Mouse (Mus musculus) G1E (cell line): ENCODE results near the gene Mafk. TPM values are rescaled to one million over a fixed set of nuclear protein-coding genes. Genes with fewer than 3 reads are reported as not detected.

ENCODE experiments used
- ATAC-seq: 2 replicates; pipeline ENCODE4 v1.8.0; 2016; ENCODE audit warnings: mild to moderate bottlenecking; ENCODE audit not compliant: insufficient number of reproducible peaks, poor library complexity, low FRiP score, severe bottlenecking; ENCODE audit errors: extremely low read depth
- DNase-seq: peaks from one replicate; pipeline ENCODE4 v3.0.0; 2012; ENCODE audit warnings: low spot score
- H3K27me3 ChIP-seq: 2 replicates; pipeline ENCODE4 v1.6.1; 2012; ENCODE audit warnings: mild to moderate bottlenecking, low read length, inconsistent platforms; ENCODE audit not compliant: insufficient read depth
- H3K36me3 ChIP-seq: replicated peaks from 2 replicates; pipeline ENCODE3; 2012; ENCODE audit warnings: mild to moderate bottlenecking, inconsistent platforms
- H3K4me1 ChIP-seq: 2 replicates; pipeline ENCODE4 v1.6.1; 2012; ENCODE audit warnings: low read depth, low read length, inconsistent platforms, mixed read lengths; ENCODE audit not compliant: insufficient read depth
- H3K4me3 ChIP-seq: 2 replicates; pipeline ENCODE4 v1.5.1; 2012; ENCODE audit warnings: low read depth, mild to moderate bottlenecking, inconsistent platforms, low read length, moderate library complexity, mixed read lengths
- H3K9me3 ChIP-seq: replicated peaks from 2 replicates; pipeline ENCODE4 v1.6.1; 2012; ENCODE audit warnings: inconsistent platforms
- CTCF ChIP-seq: IDR thresholded peaks from 2 replicates; pipeline ENCODE4 v1.5.1; 2012; ENCODE audit warnings: low read depth, low read length, inconsistent platforms, mixed read lengths
- GATA1 ChIP-seq: IDR thresholded peaks from 2 replicates; pipeline ENCODE4 v1.6.1; 2012; ENCODE audit warnings: borderline replicate concordance, low read length, inconsistent platforms, mixed read lengths
- GATA2 ChIP-seq: IDR thresholded peaks from 2 replicates; pipeline ENCODE4 v1.6.1; 2012; ENCODE audit warnings: low read depth, low read length, inconsistent platforms, borderline replicate concordance
- POLR2AphosphoS5 ChIP-seq: IDR thresholded peaks from 2 replicates; pipeline ENCODE4 v1.6.1; 2012; ENCODE audit warnings: low read depth, low read length, inconsistent platforms; ENCODE audit not compliant: insufficient replicate concordance
- TAL1 ChIP-seq: conservative IDR thresholded peaks from 2 replicates; pipeline ENCODE4 v1.6.1; 2012; ENCODE audit warnings: low read depth, low read length, inconsistent platforms, mixed read lengths
- polyA plus RNA-seq: library from polyadenylated mRNA; stranded (reverse); fragments of >175 nt; gene quantifications from 2 replicates; pipeline ENCODE4 v1.2.3, GENCODE M21; 2012
- total RNA-seq, 2 experiments: library from RNA; stranded (forward) in 1 of 2; stranded (reverse) in 1 of 2; fragments of 200-1000 nt in 1 of 2; fragments of >200 nt in 1 of 2; fragmentation: Nextera tagmentation in 1 of 2; gene quantifications; 2 replicates each; pipeline ENCODE4 v1.2.3; 2014 to 2017

Mafk gene
- total and polyA plus RNA-seq, 3 experiments, result 14.6 to 34.5 (median 30.9) TPM

GRCm38 (mm10) chr5:139756586-139756985 lies 34.7 kb upstream of the Mafk start:
- ATAC-seq (no peak), DNase-seq (no peak)
- H3K4me1 ChIP-seq, result peaks cover 8% of the 10 kb centered on the region; the same call in 1 of the 2 replicates
- no peak overlapping the region for H3K4me3 ChIP-seq
- no peaks in the 10 kb centered on the region for H3K9me3 ChIP-seq
- TF ChIP-seq GATA1 (no peak), TAL1 (no peak), CTCF (no peak), GATA2 (no peak), POLR2AphosphoS5 (no peak)
- no peaks in the 10 kb centered on the region for H3K27me3 ChIP-seq
- H3K36me3 ChIP-seq, result peaks cover 100% of the 10 kb centered on the region

DNA sequence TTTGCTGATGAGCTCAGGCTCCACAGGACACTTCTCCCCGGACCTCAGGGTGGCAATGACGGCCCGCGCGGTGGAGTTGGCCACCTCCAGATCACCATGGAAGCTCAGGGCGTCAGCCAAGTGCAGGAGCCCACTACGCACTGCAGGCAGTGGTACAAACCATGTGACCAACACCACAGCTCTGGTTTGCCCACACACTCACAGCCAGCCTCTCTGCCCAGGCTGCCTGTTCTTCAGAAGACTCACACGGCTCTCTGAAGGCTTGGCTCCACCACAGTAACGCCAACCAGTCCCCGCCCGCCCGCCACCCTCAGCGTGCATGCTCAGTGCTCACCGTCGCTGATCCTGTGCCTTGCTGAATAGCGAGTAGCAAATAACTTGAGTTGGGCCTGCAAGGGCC lies 33.2 kb upstream of the Mafk start:
- Histone ChIP-seq H3K9me3 (no peaks in the 10 kb centered on the region), H3K4me3 (no peak overlapping the region), H3K27me3 (no peaks in the 10 kb centered on the region), H3K4me1 (peaks cover 8% of the 10 kb centered on the region; the same call in 1 of the 2 replicates), H3K36me3 (peaks cover 100% of the 10 kb centered on the region)
- TF ChIP-seq POLR2AphosphoS5 (no peak), CTCF (no peak), GATA2 (no peak), GATA1 (no peak), TAL1 (no peak)
- DNase-seq (no peak), ATAC-seq (no peak)

DNA sequence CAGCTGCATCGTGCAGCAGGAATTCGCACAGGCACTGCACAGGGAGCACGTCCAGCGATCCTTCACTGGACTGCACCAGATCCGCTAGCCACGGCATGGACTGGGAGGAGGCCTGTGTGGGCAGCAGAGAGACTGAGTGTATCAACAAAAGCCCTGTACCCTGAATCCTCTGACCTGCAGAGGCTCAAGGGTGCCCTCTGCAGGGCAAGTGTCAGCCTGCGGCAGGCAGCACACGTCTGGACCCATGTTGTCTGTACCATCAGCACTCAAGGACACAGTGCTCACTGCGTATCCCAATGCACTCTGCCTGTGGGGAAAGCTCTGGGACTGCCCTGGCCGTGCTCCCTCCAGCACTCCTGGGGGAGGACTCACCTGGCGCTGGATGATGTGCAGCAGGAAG lies 27.0 kb upstream of the Mafk start:
- TF ChIP-seq GATA1 (no peak), CTCF (peak; percentile 91), TAL1 (no peak)
- ATAC-seq (peak; percentile 22; the same call in 1 of the 2 replicates), DNase-seq (peak; percentile 60)
- H3K36me3 ChIP-seq, result peaks cover 100% of the 10 kb centered on the region
- H3K4me1 ChIP-seq, result no peaks in the 10 kb centered on the region; the same call in 1 of the 2 replicates
- H3K4me3 ChIP-seq, result no peak overlapping the region
- no peaks in the 10 kb centered on the region for H3K9me3 ChIP-seq
- no peaks in the 10 kb centered on the region for H3K27me3 ChIP-seq

DNA sequence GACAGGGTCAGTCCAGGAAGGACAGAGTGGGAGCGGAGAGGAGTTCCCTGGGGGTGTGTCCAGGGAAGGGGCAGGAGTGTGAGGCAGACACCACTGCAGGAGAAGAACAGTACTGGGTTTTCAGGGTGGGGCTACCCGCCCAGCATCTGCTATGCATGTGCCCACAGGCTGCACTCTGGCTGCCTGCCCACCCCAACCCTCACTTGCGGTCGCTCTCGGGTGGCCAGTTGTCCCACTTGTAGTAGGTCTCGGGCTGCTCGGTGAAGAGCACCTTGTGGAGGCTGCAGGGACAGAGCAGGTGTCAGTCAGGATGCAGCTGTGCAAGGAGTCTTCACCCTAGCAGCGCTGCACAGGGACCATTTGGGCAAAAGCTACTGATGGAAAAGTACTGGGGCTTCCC lies 23.1 kb upstream of the Mafk start:
- peaks cover under 1% of the 10 kb centered on the region for H3K4me1 ChIP-seq
- H3K9me3 ChIP-seq, result no peaks in the 10 kb centered on the region
- H3K36me3 ChIP-seq, result peaks cover 99% of the 10 kb centered on the region
- H3K27me3 ChIP-seq, result no peaks in the 10 kb centered on the region
- ATAC-seq (no peak), DNase-seq (no peak)
- no peak overlapping the region for H3K4me3 ChIP-seq
- TF ChIP-seq TAL1 (no peak), GATA2 (no peak), GATA1 (no peak)

GRCm38 (mm10) chr5:139775216-139775926 lies 15.9 kb upstream of the Mafk start, which contains the start of gene Ints1:
TSS of gene Ints1 (minus strand) at chr5:139775674.
- no peak for TF ChIP-seq GATA1
- no peak for TF ChIP-seq POLR2AphosphoS5
- peak; percentile 92 for TF ChIP-seq CTCF
- Histone ChIP-seq H3K4me1 (peaks cover 27% of the 10 kb centered on the region), H3K27me3 (peaks cover 7% of the 10 kb centered on the region; the same call in 1 of the 2 replicates), H3K9me3 (no peaks in the 10 kb centered on the region), H3K36me3 (peaks cover 39% of the 10 kb centered on the region), H3K4me3 (peak within 1 kb of the TSS; percentile 85)
- ATAC-seq, result peak; percentile 88
- peak; percentile 91 for DNase-seq

DNA sequence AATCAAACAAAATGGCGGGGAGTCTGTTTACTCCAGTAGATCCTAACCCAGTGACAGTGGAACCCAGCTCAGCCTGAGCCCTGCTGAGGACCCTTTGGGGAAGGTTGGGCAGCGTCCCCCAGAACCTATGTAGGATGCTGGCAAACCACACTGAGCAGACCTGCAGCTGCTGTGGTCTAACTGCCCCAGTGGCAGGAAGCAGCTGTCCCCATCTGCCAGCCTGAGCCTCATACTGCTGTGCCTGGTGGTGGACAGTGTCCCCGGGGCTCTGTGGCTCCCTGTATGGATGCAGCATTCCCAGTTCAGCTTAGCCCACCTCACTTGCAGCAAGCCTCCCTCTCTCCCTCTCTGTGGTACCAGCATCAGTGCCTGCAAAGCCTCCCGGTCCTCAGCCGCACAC lies 14.3 kb upstream of the Mafk start:
- no peak for DNase-seq
- TF ChIP-seq GATA2 (no peak), TAL1 (no peak), GATA1 (no peak), POLR2AphosphoS5 (no peak), CTCF (no peak)
- no peak overlapping the region for H3K4me3 ChIP-seq
- no peak for ATAC-seq
- no peaks in the 10 kb centered on the region for H3K9me3 ChIP-seq
- H3K36me3 ChIP-seq, result peaks cover 23% of the 10 kb centered on the region
- peaks cover 27% of the 10 kb centered on the region for H3K4me1 ChIP-seq
- peaks cover 11% of the 10 kb centered on the region; the same call in 1 of the 2 replicates for H3K27me3 ChIP-seq
